Mouse (Mus musculus) embryonic facial prominence, embryonic 11.5 days (tissue): ENCODE results near the gene Mon2. TPM values are rescaled to one million over a fixed set of nuclear protein-coding genes. Genes with fewer than 3 reads are reported as not detected.
A peak's percentile ranks its signal among the peaks of the same experiment; 100 is the strongest.

Source experiments
- ATAC-seq: fragments of 200-750 bp; cut with Nextera tagmentation; replicated peaks from 2 replicates; pipeline ENCODE4 v1.8.0; 2017; ENCODE audit warnings: low read depth; ENCODE audit not compliant: insufficient number of reproducible peaks, low FRiP score, low TSS enrichment
- DNase-seq: peaks from one replicate; pipeline ENCODE4 v3.0.0-alpha.2; 2015; ENCODE audit warnings: low spot score
- H3K27ac ChIP-seq: fragments of 300-500 bp; sonication (generic); replicated peaks from 2 replicates; pipeline ENCODE4 v1.5.1; 2014; ENCODE audit warnings: mild to moderate bottlenecking, low read depth, low read length, control low read depth
- H3K27me3 ChIP-seq: fragments of 300-500 bp; sonication (generic); 2 replicates; pipeline ENCODE4 v1.6.1; 2014; ENCODE audit warnings: mild to moderate bottlenecking, low read length, moderate library complexity, mixed read lengths; ENCODE audit not compliant: control insufficient read depth, insufficient read depth
- H3K36me3 ChIP-seq: fragments of 300-500 bp; sonication (generic); replicated peaks from 2 replicates; pipeline ENCODE4 v1.6.1; 2014; ENCODE audit warnings: low read depth, mild to moderate bottlenecking, low read length, moderate library complexity, mixed read lengths; ENCODE audit not compliant: control insufficient read depth, insufficient read depth
- H3K4me1 ChIP-seq: fragments of 300-500 bp; sonication (generic); 2 replicates; pipeline ENCODE4 v1.6.1; 2014; ENCODE audit warnings: low read length, mixed read lengths; ENCODE audit not compliant: control insufficient read depth, insufficient read depth
- H3K4me2 ChIP-seq: fragments of 300-500 bp; sonication (generic); 2 replicates; pipeline ENCODE4 v1.6.1; 2014; ENCODE audit warnings: low read depth, mild to moderate bottlenecking, control low read depth, low read length, moderate library complexity
- H3K4me3 ChIP-seq: fragments of 300-500 bp; sonication (generic); 2 replicates; pipeline ENCODE4 v1.5.1; 2014; ENCODE audit warnings: low read depth, low read length, control low read depth
- H3K9ac ChIP-seq: fragments of 300-500 bp; sonication (generic); replicated peaks from 2 replicates; pipeline ENCODE4 v1.6.1; 2014; ENCODE audit warnings: mild to moderate bottlenecking, control low read depth, low read length
- H3K9me3 ChIP-seq: fragments of 300-500 bp; sonication (generic); replicated peaks from 2 replicates; pipeline ENCODE4 v1.6.1; 2016; ENCODE audit warnings: mild to moderate bottlenecking, low read length, inconsistent platforms, mixed read lengths; ENCODE audit not compliant: control insufficient read depth
- WGBS: fragments of 180-500 bp; shearing (Covaris S2); extraction: QIAGEN DNeasy Blood & Tissue Kit; methylation state at CpG from one replicate; pipeline ENCODE4 v1.1.7; 2014; 5-methylcytosine and 5-hydroxymethylcytosine counted together
- polyA plus RNA-seq: library from polyadenylated mRNA; unstranded; fragments of >200 nt; fragmentation: Nextera tagmentation; extraction: Ambion mirVana; gene quantifications from 2 replicates; pipeline ENCODE4 v1.2.1, GENCODE M21; 2014

Gene Mon2
- polyA plus RNA-seq, 1 experiment from 2014 or later = 28.6 TPM

DNA sequence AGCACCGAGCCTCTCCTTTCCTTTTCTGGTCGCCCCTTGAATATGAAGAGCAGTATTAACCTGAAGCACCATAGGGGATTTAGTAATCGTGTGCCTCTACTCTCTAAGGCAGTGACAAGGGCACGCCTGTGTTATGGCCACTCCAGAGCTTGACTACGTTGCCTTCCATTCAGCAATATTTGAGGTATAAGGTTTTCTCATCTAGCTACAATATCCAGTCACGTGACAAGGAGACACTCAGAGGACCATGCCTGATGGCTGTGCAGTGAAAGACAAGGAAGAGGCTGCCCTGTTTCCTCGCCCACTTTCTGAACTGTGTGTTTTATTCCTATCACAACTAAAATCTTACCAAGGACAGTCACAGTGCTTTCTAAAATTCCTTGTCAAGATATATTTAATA, 87.9 kb downstream of the Mon2 start:
- H3K4me2 ChIP-seq = no peak overlapping the region
- H3K9me3 ChIP-seq = no peaks in the 10 kb centered on the region
- no peaks in the 10 kb centered on the region for H3K27me3 ChIP-seq
- H3K36me3 ChIP-seq = no peaks in the 10 kb centered on the region
- no peak for DNase-seq
- ATAC-seq = no peak
- H3K9ac ChIP-seq = no peak overlapping the region
- 86% methylated on average over 7 of the region's 7 CpGs for WGBS
- no peak overlapping the region for H3K4me3 ChIP-seq
- H3K4me1 ChIP-seq = no peaks in the 10 kb centered on the region
- no peak overlapping the region for H3K27ac ChIP-seq

DNA sequence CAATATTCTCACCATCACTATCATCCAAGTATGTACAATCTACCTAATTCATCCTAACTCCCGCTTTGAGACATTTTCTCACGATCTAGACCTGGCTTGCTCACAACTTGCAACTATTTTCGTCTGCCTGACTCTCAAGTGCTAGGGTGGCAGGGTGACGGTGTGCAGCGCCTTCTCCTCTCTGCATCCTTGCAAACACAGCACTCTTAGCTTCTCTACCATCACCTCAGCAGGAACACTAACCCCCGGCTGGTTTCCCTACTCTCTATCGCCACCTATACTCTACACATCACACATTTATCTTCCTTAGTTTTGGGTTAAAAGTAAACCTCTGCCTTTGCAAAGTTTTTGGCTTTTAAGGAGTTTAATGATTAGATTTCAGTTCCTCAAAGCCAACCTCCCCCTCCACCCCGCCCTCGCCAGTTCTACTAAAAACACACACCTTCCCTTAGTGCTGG, 88.6 kb downstream of the Mon2 start:
- ATAC-seq (no peak), DNase-seq (peak; percentile 71)
- Histone ChIP-seq H3K9ac (no peak overlapping the region; the same call in 1 of the 2 replicates), H3K27me3 (no peaks in the 10 kb centered on the region), H3K27ac (no peak overlapping the region), H3K36me3 (no peaks in the 10 kb centered on the region), H3K9me3 (no peaks in the 10 kb centered on the region), H3K4me2 (no peak overlapping the region), H3K4me1 (no peaks in the 10 kb centered on the region), H3K4me3 (no peak overlapping the region)
- 23% methylated on average over 9 of the region's 9 CpGs for WGBS

DNA sequence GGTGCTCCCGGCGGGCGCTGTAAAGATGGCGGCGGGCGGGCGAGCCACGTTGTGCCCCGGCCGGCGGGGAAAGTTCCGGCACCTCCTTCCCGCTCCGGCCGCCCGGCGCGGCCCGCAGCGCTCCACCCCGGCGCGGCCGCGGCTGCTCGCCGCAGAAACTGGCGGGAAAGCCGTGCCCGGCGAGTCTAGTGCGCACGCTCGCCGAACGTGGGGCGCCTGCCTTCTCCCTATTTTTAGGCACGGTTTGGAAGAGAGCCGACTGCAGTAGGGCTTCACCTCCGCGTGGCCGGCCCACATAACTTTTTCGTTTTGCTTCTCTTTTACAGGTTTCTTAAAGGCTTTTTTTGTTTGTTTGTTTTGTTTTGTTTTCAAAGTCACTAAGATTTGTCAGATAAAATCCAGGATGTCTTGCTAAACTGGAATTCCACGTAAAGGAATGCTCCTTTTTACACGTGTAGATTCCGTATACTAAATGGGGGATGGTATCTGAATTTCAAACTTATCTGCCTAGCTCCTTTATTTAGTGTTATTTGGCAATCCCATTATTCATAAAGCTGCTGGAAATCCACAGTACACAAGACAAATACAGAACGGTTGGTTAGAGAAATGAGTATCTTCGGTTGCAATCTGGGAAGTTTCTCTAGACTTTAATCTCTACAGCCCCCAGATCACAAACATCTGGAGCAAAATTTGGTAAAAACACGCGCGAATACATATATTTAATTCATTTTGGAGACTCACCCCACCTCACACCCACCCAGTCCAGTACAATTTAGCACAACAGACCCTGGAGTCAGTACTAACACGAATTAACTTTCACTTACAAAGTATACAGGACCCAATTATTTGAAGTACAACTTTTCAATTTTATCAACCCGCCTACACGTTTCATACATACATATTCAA, 89.7 kb downstream of the Mon2 start:
- Histone ChIP-seq H3K36me3 (no peaks in the 10 kb centered on the region), H3K27ac (peak overlapping the region; percentile 100), H3K9me3 (no peaks in the 10 kb centered on the region), H3K4me1 (no peaks in the 10 kb centered on the region), H3K27me3 (no peaks in the 10 kb centered on the region), H3K9ac (peak overlapping the region; percentile 100), H3K4me2 (peak overlapping the region; percentile 69), H3K4me3 (peak overlapping the region; percentile 96)
- peak; percentile 87 for DNase-seq
- ATAC-seq = peak; percentile 78
- WGBS = 12% methylated on average over 47 of the region's 54 CpGs

DNA sequence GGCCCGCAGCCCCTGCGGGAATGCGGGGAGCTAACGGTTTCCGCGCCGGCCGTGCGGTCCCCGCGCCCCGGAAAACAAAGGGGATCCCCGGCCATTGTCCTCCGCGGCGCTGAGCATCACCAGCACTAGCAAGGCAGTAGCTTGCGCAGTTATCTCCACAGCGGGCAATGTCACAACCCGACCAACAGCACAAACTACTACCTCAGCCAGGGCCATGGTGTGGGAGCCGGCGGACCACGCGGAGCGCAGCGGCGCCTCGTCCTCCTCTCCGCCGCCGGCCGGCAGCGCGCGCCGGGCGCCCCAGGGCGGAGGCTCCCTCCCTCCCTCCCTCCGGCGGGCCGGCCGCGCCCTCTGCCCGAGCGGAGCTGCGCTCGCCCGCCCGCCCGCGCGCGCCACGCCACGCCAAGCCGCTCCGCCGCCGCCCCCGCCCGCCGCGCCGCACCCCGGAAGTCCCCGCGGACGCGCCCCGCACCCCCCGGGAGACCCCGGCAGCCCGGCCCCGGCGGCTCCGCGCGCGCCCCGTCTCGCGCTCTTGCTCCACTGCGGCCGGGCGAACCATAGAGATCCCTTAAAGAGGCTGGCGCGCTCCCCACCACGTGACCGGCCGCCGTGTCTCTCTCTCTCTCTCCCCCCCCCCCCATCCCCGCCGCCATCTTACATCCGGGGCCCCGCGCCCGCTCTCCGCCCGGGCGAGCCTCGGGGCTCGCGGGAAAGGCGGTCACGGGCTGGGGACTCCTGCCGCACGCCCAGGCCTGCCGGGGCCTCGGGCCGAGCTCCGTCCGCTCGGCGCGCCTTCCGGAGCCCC, 90.6 kb downstream of the Mon2 start:
- peaks cover 4% of the 10 kb centered on the region for H3K36me3 ChIP-seq
- DNase-seq = peak; percentile 89
- peak; percentile 85 for ATAC-seq
- peak overlapping the region; percentile 96 for H3K4me3 ChIP-seq
- peak overlapping the region; percentile 100 for H3K9ac ChIP-seq
- under 1% methylated on average over 55 of the region's 115 CpGs for WGBS
- H3K27me3 ChIP-seq = no peaks in the 10 kb centered on the region
- H3K27ac ChIP-seq = peak overlapping the region; percentile 100
- H3K9me3 ChIP-seq = no peaks in the 10 kb centered on the region
- H3K4me2 ChIP-seq = peak overlapping the region; percentile 69
- no peaks in the 10 kb centered on the region for H3K4me1 ChIP-seq

DNA sequence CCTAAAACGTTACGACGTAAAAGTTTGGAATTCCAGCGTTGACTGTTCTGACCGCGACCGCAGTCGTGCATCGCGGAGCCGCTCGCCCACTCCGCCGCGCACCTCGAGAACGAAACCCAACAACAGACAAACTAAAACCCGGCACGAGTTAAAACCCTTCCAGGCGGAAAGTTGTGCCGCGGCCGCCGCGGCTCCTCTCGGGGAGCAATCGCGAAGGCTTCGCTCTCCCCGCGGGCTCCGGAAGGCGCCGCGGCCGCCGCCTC, 91.1 kb downstream of the Mon2 start:
- 0 out of 2 replicates have a peak overlapping the region, but pooled peaks have one; percentile 10 for H3K4me2 ChIP-seq
- no peak for ATAC-seq
- peak overlapping the region; percentile 100 for H3K27ac ChIP-seq
- H3K36me3 ChIP-seq = peaks cover 8% of the 10 kb centered on the region
- H3K9me3 ChIP-seq = no peaks in the 10 kb centered on the region
- peak; percentile 65 for DNase-seq
- WGBS = under 1% methylated on average over 37 of the region's 37 CpGs
- peak overlapping the region; percentile 96 for H3K4me3 ChIP-seq
- H3K4me1 ChIP-seq = no peaks in the 10 kb centered on the region
- H3K27me3 ChIP-seq = no peaks in the 10 kb centered on the region
- peak overlapping the region; percentile 100 for H3K9ac ChIP-seq

DNA sequence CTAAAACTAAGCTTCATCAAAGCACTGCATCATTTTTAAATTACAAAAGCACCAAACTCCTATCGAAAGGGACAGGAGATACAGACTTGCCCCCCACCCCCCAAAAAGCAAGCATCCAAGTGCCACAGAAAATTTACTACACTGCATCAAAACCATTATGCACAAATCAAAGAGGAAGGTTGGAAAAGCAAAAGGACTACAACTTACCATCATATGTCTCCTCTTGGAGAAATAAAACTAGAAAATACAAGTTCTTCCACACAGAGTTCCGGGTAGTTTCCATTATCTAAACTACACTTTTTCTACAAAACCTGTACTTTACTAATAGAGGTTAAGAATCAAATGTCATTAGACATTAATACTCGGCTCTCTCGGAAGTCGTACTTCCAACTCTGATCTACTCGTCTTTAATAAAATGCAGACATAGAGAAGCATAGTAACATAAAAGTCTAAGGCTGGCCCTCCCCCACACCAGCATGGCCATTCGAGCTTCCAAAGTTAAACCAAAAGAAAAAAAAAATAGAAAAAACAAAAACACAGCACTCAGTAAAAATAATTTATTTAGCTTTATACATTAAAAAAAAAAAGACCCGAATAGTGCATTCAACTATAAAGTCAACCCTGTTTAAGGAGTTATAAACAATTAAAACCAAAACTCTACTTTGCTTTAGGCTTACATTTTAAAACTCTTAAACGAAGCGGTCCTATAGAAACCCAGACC, 91.6 kb downstream of the Mon2 start:
- H3K27me3 ChIP-seq = no peaks in the 10 kb centered on the region
- peaks cover 10% of the 10 kb centered on the region for H3K36me3 ChIP-seq
- H3K27ac ChIP-seq = peak overlapping the region; percentile 100
- peak overlapping the region; percentile 96 for H3K4me3 ChIP-seq
- ATAC-seq = no peak
- no peaks in the 10 kb centered on the region for H3K4me1 ChIP-seq
- peak; percentile 53 for DNase-seq
- H3K4me2 ChIP-seq = peak overlapping the region; percentile 57
- 3% methylated on average over 10 of the region's 10 CpGs for WGBS
- no peaks in the 10 kb centered on the region for H3K9me3 ChIP-seq
- H3K9ac ChIP-seq = peak overlapping the region; percentile 100

DNA sequence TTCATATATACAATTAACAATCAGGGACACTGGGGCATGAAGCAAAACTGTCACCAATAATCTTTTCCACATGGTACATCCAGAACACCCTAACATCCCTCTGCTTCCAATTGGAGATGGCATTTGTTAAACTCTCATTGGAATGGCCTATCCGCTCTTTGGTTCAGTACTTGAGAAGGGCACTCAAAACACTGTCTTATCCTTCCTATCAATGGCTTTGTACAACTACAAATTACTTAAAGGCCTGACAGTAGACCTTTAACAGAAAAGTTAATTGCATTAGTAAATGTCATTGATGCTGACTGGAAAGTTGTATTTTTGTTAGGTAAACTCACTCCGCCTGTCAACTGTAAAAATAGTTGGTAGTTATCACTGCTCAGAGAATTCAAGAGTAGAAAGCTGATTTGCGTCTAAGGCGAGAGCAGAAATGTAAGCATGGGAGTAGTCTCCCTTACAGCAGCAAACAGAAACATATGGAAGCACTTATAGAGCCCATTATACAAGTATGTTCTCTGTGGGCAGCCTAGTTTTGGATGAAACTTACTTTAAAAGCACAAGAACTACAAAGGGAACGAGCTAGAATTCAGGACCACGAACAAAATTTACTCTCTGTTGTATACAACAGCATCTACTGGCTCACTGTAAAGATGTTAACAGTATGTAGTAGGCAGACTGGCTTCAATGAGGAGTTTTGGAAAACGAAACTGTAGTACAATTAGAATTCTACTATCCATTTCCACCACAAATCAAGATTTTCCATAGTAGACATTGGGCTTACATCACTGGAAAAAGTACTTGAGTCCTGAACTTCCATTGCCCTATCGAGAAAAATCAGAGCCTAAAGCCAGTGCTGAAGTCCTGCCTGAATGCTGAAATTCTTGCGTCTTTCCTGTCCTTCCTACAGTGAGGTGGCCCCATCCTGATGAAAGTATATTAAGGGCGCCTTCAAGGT, 92.5 kb downstream of the Mon2 start:
- H3K4me3 ChIP-seq = peak overlapping the region; percentile 96
- H3K27me3 ChIP-seq = no peaks in the 10 kb centered on the region
- H3K4me2 ChIP-seq = peak overlapping the region; percentile 57
- DNase-seq = peak; percentile 81
- H3K27ac ChIP-seq = peak overlapping the region; percentile 91
- no peaks in the 10 kb centered on the region for H3K4me1 ChIP-seq
- WGBS = 35% methylated on average over 10 of the region's 10 CpGs
- ATAC-seq = no peak
- peak overlapping the region; percentile 88 for H3K9ac ChIP-seq
- no peaks in the 10 kb centered on the region for H3K9me3 ChIP-seq
- peaks cover 13% of the 10 kb centered on the region for H3K36me3 ChIP-seq
